Mouse (Mus musculus): ENCODE results near the gene S100a3. TPM values are rescaled to one million over a fixed set of nuclear protein-coding genes. Genes with fewer than 3 reads are reported as not detected.

S100a3 gene
- polyA plus RNA-seq, 1 experiment, result 4.7 TPM

DNA sequence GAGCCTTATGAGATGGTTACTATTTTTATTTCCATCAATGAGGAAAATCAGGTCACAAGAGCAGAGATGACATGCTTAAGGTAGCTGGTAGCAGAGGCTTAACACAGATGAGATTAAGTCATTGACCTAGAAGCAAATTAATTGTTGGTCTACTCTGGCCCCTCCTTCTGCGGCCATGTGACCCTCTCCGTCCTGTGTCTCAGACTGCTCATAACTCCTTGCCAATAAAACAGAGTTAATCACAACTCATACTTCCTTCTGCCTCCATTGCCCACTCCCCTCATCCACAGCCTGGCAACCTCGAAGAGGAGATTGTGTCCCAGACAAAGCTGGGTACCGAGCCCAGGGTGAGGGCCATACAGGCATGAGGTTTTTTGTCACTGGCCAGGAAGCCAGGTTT is 37.8 kb downstream of the S100a3 start:
- peaks cover 8% of the 10 kb centered on the region for H3K79me2 ChIP-seq (ENCODE audit: control insufficient read depth, insufficient read depth)
- peak; percentile 92 for TF ChIP-seq USF1 (IDR thresholded peaks at IDR 0.05; ENCODE audit: low read depth)
- TF ChIP-seq MYOG (IDR thresholded peaks at IDR 0.05; ENCODE audit: control insufficient read depth in 1 of 3, insufficient read depth in 1 of 3, insufficient read length in 2 of 3, low read depth in 2 of 3), result no peak

GRCm38 (mm10) chr3:90599401-90599800 is 39.0 kb downstream of the S100a3 start:
- H3K4me3 ChIP-seq, result no peak overlapping the region
- H3K27me3 ChIP-seq (ENCODE audit: control insufficient read depth, insufficient read depth, insufficient read length), result no peaks in the 10 kb centered on the region
- H3K79me2 ChIP-seq (ENCODE audit: control insufficient read depth, insufficient read depth), result peaks cover 15% of the 10 kb centered on the region
- no peaks in the 10 kb centered on the region for H3K36me3 ChIP-seq (ENCODE audit: control insufficient read depth, insufficient read depth)
- H3K4me2 ChIP-seq (ENCODE audit: low read depth), result no peak overlapping the region
- TF ChIP-seq E2F4 (IDR thresholded peaks at IDR 0.05; ENCODE audit: insufficient read depth), result no peak
- TF ChIP-seq POLR2A (IDR thresholded peaks at IDR 0.05; ENCODE audit: insufficient read length, low read depth), result no peak
- TF ChIP-seq REST (IDR thresholded peaks at IDR 0.05; ENCODE audit: insufficient read depth, insufficient read length), result no peak
- no peak for TF ChIP-seq TCF12 (IDR thresholded peaks at IDR 0.05; ENCODE audit: insufficient read depth, poor library complexity, severe bottlenecking)
- TF ChIP-seq POLR2AphosphoS2 (IDR thresholded peaks at IDR 0.05; ENCODE audit: insufficient read length, low read depth), result no peak
- TF ChIP-seq MYOD1 (IDR thresholded peaks at IDR 0.05; ENCODE audit: control insufficient read depth in 1 of 3, insufficient read length in 2 of 3, low read depth in 2 of 3), result no peak
- TF ChIP-seq MAX (IDR thresholded peaks at IDR 0.05; ENCODE audit: low read depth), result no peak
- no peak for TF ChIP-seq USF1 (IDR thresholded peaks at IDR 0.05; ENCODE audit: low read depth)
- TF ChIP-seq TCF3 (IDR thresholded peaks at IDR 0.05; ENCODE audit: insufficient read length, low read depth), result no peak
- no peak for TF ChIP-seq SRF (IDR thresholded peaks at IDR 0.05; ENCODE audit: control insufficient read depth, insufficient read length, low read depth)
- TF ChIP-seq MYOG (IDR thresholded peaks at IDR 0.05; ENCODE audit: control insufficient read depth in 1 of 3, insufficient read depth in 1 of 3, insufficient read length in 2 of 3, low read depth in 2 of 3), result no peak
- no peak for TF ChIP-seq CEBPB (IDR thresholded peaks at IDR 0.05; ENCODE audit: insufficient read depth, poor library complexity, severe bottlenecking)
- no peak overlapping the region for H3ac ChIP-seq (ENCODE audit: control insufficient read depth, insufficient read length)

More for the DNA sequence above, 37.8 kb downstream of the S100a3 start:
- no peaks in the 10 kb centered on the region for H3K36me3 ChIP-seq (ENCODE audit: control insufficient read depth, insufficient read depth)
- H3K4me3 ChIP-seq, result no peak overlapping the region
- H3K4me2 ChIP-seq (ENCODE audit: low read depth), result peak overlapping the region; percentile 53
- no peaks in the 10 kb centered on the region for H3K27me3 ChIP-seq (ENCODE audit: control insufficient read depth, insufficient read depth, insufficient read length)
- H3ac ChIP-seq (ENCODE audit: control insufficient read depth, insufficient read length), result no peak overlapping the region

- Histone ChIP-seq H3ac (ENCODE audit: control insufficient read depth, insufficient read length) (no peak overlapping the region), H3K27me3 (ENCODE audit: control insufficient read depth, insufficient read depth, insufficient read length) (no peaks in the 10 kb centered on the region), H3K4me2 (ENCODE audit: low read depth) (peak overlapping the region; percentile 67), H3K4me3 (no peak overlapping the region), H3K79me2 (ENCODE audit: control insufficient read depth, insufficient read depth) (peaks cover 21% of the 10 kb centered on the region), H3K36me3 (ENCODE audit: control insufficient read depth, insufficient read depth) (no peaks in the 10 kb centered on the region)
- TF ChIP-seq REST (IDR thresholded peaks at IDR 0.05; ENCODE audit: insufficient read depth, insufficient read length), result no peak
- TF ChIP-seq CEBPB (IDR thresholded peaks at IDR 0.05; ENCODE audit: insufficient read depth, poor library complexity, severe bottlenecking), result no peak
- TF ChIP-seq POLR2A (IDR thresholded peaks at IDR 0.05; ENCODE audit: insufficient read length, low read depth), result no peak
- TF ChIP-seq MAX (IDR thresholded peaks at IDR 0.05; ENCODE audit: low read depth), result no peak
- no peak for TF ChIP-seq MYOG (IDR thresholded peaks at IDR 0.05; ENCODE audit: control insufficient read depth in 1 of 3, insufficient read depth in 1 of 3, insufficient read length in 2 of 3, low read depth in 2 of 3)
- TF ChIP-seq USF1 (IDR thresholded peaks at IDR 0.05; ENCODE audit: low read depth), result no peak
- no peak for TF ChIP-seq E2F4 (IDR thresholded peaks at IDR 0.05; ENCODE audit: insufficient read depth)
- TF ChIP-seq SRF (IDR thresholded peaks at IDR 0.05; ENCODE audit: control insufficient read depth, insufficient read length, low read depth), result no peak
- no peak for TF ChIP-seq TCF12 (IDR thresholded peaks at IDR 0.05; ENCODE audit: insufficient read depth, poor library complexity, severe bottlenecking)
- no peak for TF ChIP-seq POLR2AphosphoS2 (IDR thresholded peaks at IDR 0.05; ENCODE audit: insufficient read length, low read depth)
These were observed 39.7 kb downstream of the S100a3 start for GRCm38 (mm10) chr3:90600036-90600435.

DNA sequence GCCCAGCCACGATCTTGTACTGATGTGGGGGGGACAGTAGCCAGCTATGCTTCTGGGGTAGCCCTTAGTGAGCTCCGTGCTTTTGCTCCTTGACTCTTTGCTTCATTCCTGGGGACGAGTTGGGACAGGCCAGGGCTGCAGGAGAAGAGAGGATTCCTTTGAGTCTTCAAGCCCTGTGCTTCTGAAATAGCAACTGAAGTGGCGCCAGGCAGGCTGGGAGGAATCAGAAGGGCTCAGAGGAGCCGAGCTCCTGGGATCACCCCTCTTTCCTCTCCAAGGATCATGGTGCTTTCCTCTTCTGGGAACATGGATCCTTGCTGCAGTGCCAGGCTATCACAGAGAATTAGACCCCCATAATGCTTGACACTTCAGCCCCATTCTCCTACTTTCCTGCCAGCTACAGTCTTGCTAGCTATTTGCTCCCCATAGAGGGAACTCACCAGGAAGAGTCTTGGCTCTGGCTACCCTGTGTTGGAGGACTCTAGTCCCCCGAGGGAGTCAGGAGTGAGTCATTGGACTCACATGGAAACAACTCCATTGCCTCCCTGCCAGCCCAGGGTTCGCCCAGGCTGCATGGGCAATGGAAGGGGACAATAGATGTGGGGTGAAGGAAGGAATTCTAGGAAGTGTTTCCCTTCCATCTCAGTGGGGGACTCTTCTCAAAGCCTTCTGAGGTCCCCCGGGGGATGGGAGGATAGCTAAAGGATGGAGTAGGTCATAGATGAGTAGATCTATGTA is 40.2 kb downstream of the S100a3 start:
- H3K36me3 ChIP-seq (ENCODE audit: control insufficient read depth, insufficient read depth), result no peaks in the 10 kb centered on the region

More for the DNA sequence above, 40.2 kb downstream of the S100a3 start:
- H3K4me2 ChIP-seq (ENCODE audit: low read depth), result peak overlapping the region; percentile 67
- H3ac ChIP-seq (ENCODE audit: control insufficient read depth, insufficient read length), result no peak overlapping the region
- H3K27me3 ChIP-seq (ENCODE audit: control insufficient read depth, insufficient read depth, insufficient read length), result no peaks in the 10 kb centered on the region
- no peak overlapping the region for H3K4me3 ChIP-seq
- TF ChIP-seq POLR2AphosphoS2 (IDR thresholded peaks at IDR 0.05; ENCODE audit: insufficient read length, low read depth), result no peak
- no peak for TF ChIP-seq REST (IDR thresholded peaks at IDR 0.05; ENCODE audit: insufficient read depth, insufficient read length)
- TF ChIP-seq E2F4 (IDR thresholded peaks at IDR 0.05; ENCODE audit: insufficient read depth), result no peak
- TF ChIP-seq MAX (IDR thresholded peaks at IDR 0.05; ENCODE audit: low read depth), result no peak
- TF ChIP-seq MYOG (IDR thresholded peaks at IDR 0.05; ENCODE audit: control insufficient read depth in 1 of 3, insufficient read depth in 1 of 3, insufficient read length in 2 of 3, low read depth in 2 of 3), result no peak
- TF ChIP-seq USF1 (IDR thresholded peaks at IDR 0.05; ENCODE audit: low read depth), result no peak
- no peak for TF ChIP-seq MYOD1 (IDR thresholded peaks at IDR 0.05; ENCODE audit: control insufficient read depth in 1 of 3, insufficient read length in 2 of 3, low read depth in 2 of 3)
- no peak for TF ChIP-seq TCF12 (IDR thresholded peaks at IDR 0.05; ENCODE audit: insufficient read depth, poor library complexity, severe bottlenecking)
- no peak for TF ChIP-seq CEBPB (IDR thresholded peaks at IDR 0.05; ENCODE audit: insufficient read depth, poor library complexity, severe bottlenecking)
- no peak for TF ChIP-seq SRF (IDR thresholded peaks at IDR 0.05; ENCODE audit: control insufficient read depth, insufficient read length, low read depth)
- TF ChIP-seq TCF3 (IDR thresholded peaks at IDR 0.05; ENCODE audit: insufficient read length, low read depth), result no peak
- peaks cover 27% of the 10 kb centered on the region for H3K79me2 ChIP-seq (ENCODE audit: control insufficient read depth, insufficient read depth)
